Mouse (Mus musculus) lung, adult 2 months (tissue): Measurements from ENCODE around the gene Mrpl51. TPM values are rescaled to one million over a fixed set of nuclear protein-coding genes. Genes with fewer than 3 reads are reported as not detected.
A peak's percentile ranks its signal among the peaks of the same experiment; 100 is the strongest.

Experiments used
- DNase-seq: peaks from one replicate; pipeline ENCODE4 v3.0.0; 2022
- H3K4me1 ChIP-seq: fragments of 200-500 bp; 2 replicates; pipeline ENCODE4 v1.6.1; 2011; ENCODE audit warnings: low read length; ENCODE audit not compliant: control insufficient read depth, insufficient read depth
- H3K4me3 ChIP-seq: fragments of 200-500 bp; replicated peaks from 2 replicates; pipeline ENCODE3; 2011; ENCODE audit warnings: low read depth, mild to moderate bottlenecking, control low read depth, low read length; ENCODE audit errors: extremely low read depth
- CTCF ChIP-seq: fragments of 200-500 bp; IDR thresholded peaks from 2 replicates; pipeline ENCODE4 v1.5.1; 2011; ENCODE audit warnings: mild to moderate bottlenecking, low read length, control low read depth; ENCODE audit not compliant: insufficient read depth
- POLR2A ChIP-seq: fragments of 200-500 bp; IDR thresholded peaks from 2 replicates; pipeline ENCODE4 v1.6.1; 2011; ENCODE audit warnings: low read depth, mild to moderate bottlenecking, control low read depth, low read length, borderline replicate concordance; ENCODE audit errors: extremely low read depth
- WGBS: fragments of 180-500 bp; shearing (Covaris S2); methylation state at CpG from one replicate; pipeline ENCODE4 v1.1.7; 2018; 5-methylcytosine and 5-hydroxymethylcytosine counted together
- polyA plus RNA-seq: library from polyadenylated mRNA; depleted of rRNA; stranded (reverse); fragments of >200 nt; gene quantifications from 2 replicates; pipeline ENCODE4 v1.2.3, GENCODE M21; 2012

The Mrpl51 gene
- polyA plus RNA-seq, 1 experiment, result 39.4 TPM

DNA sequence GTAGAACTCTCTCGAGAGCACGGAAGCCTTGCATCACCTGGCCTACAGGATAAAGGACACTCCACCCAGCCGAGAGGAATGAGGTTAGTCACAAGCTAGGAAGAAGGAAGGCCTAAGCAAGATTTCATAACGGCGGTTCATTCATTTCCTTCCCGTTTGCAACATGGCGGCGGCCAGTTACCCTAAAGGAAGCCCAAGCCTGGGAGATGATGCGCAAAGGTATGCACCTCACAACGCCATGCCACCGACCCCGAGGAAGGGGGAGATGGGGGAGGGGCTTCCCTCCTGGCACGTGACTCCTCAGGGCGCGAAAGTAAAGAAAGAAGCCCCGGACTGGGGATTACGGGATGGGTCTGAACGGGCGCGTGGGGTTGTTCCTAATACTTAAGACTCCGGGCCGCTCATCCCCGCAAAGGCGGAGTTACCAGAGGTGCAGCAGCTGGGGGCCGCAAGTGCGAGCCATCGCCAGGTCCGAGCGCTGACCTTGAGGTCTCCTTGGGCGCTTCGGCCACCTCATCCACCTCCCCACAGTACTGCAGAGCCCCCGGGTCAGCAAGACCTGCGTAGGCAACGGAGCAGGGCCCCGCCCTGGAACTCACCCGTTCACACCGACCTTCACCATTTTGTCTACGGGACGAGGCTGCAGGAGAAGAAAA is 26.8 kb upstream of the Mrpl51 start:
- Histone ChIP-seq H3K4me3 (peak overlapping the region; percentile 85), H3K4me1 (peaks cover 9% of the 10 kb centered on the region)
- TF ChIP-seq POLR2A (no peak), CTCF (no peak)
- DNase-seq, result peak; percentile 68
- WGBS, result under 1% methylated on average over 39 of the region's 39 CpGs

DNA sequence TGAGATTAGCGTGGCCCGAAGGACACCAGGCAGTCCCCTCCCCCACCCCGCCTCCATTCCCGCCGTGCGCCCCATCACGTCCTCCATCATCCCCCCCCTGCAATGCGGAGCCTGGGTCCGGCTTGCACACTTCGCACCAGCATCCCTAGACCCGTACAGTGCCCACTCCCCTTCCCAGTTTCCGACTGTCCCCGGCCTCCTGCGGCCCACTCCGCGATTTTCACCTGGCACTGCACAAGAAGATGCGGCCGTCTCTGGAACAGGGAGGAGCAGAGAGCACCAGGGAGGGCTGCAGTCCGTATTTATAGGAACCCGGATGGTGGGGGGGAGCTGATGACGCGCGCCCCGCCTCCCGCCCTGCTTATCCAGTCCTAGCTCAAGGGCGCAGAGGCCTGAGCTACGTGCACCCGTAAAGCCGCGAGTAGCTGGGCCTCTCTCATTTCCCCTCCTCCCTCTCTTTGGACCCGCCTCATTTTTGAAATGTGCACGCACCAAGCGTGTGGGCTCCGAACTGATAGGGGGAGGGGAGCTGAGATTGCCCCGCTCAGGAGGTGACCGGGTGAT is 26.2 kb upstream of the Mrpl51 start:
- H3K4me1 ChIP-seq, result peaks cover 9% of the 10 kb centered on the region
- H3K4me3 ChIP-seq, result peak overlapping the region; percentile 85
- WGBS, result 2% methylated on average over 36 of the region's 36 CpGs
- peak; percentile 97 for DNase-seq
- no peak for TF ChIP-seq CTCF
- peak; percentile 99 for TF ChIP-seq POLR2A

DNA sequence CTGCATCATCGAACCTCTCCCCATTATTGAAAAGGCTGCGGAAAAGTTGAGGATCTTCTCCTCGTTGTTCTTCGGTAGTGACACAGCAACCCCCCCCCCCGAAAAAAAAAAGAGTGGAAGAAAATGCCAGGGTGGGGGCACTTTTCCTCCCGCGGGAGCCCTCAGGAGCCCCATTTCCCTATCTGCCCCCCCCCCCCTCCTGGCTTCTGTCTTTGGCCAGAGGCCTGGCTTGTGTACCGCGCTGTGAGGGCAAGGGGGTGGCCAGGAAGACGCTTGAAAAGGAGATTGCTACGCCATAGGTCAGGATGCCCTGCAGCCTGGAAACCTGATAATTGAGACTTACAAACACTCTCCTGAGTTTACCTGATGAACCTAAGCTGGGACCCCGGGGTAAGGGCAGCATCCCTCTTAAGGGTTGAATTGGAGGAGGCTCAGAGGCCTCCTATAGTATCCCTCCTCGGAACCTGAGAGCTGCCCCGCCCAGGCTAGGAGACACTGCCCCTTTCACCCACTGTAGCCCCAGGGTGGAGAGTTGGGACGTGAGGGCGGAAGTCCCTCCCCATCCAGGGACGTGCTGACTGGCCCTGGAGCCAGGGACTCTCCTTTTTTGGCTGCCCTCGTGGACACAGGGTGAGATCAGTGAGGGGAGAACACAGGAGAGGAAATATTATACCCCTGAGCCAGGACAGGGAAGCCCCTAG is 25.4 kb upstream of the Mrpl51 start, which contains the start of gene Gapdh:
Gene Gapdh (minus strand): TSS at position 417 of the 701 bp plus-strand sequence.
- DNase-seq, result peak; percentile 82
- peaks cover 9% of the 10 kb centered on the region for H3K4me1 ChIP-seq
- WGBS, result 1% methylated on average over 16 of the region's 18 CpGs
- H3K4me3 ChIP-seq, result peak within 1 kb of the TSS; percentile 85
- TF ChIP-seq POLR2A (peak; percentile 74; the same call in 1 of the 2 replicates), CTCF (no peak)

DNA sequence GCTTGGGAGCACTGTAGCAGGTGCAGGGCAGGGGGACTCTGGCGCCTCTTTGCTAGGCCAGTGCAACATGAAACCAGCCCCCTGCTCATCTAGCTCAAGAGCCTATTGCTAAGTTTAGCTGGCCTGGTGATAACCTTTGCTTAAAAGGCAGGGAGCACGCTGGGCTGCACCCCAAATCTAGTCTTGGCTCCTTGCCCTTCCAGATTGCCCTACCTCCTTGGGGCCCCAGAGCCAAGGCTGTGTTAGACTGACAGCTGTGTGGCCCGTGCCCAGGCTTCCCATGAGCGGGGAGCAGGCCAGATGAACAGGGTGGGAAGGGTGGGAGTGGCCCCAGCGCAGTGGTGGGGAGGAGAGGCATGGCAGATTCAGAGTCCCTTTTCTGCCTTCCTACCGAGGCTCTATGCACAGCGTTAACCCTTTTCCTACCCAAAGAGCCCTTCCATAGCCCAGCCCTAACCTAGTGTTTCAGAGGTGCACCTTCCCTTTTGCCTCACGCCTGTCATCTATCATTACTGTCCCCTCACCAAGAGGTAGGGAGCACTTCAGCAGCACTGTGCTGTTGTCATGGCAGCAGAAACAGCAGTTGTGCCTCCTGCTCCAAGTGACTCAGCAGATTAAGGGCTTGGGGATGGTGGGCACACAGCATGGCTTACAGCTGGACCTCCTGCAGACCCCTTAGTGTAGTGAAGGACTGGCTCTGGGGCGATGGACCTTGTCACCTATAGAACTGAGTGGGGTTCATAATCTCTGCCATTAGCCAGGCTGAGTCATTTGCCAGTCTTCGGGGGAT is 24.5 kb upstream of the Mrpl51 start:
- Histone ChIP-seq H3K4me3 (peak overlapping the region; percentile 62), H3K4me1 (peaks cover 9% of the 10 kb centered on the region)
- no peak for TF ChIP-seq POLR2A
- no peak for TF ChIP-seq CTCF
- WGBS, result 27% methylated on average over 10 of the region's 10 CpGs
- no peak for DNase-seq

DNA sequence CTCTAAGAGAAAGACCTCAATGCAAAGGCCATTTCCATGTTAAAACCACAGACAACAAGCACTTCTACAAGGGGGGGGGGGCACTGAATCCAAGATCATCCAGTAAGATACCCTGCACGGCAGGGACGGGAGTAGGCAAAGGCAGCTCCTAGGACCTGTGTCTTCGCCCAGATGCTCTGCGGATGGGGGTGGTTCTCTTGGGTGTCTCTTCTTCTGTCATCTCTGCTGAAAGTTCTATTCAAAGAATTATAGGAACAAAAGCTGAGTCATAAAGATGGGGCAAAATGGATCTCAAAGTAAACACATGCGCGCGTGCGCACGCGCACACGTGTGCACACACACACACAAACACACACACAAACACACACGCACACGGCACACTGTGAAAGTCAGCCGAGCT is 23.5 kb upstream of the Mrpl51 start:
- H3K4me3 ChIP-seq, result no peak overlapping the region

DNA sequence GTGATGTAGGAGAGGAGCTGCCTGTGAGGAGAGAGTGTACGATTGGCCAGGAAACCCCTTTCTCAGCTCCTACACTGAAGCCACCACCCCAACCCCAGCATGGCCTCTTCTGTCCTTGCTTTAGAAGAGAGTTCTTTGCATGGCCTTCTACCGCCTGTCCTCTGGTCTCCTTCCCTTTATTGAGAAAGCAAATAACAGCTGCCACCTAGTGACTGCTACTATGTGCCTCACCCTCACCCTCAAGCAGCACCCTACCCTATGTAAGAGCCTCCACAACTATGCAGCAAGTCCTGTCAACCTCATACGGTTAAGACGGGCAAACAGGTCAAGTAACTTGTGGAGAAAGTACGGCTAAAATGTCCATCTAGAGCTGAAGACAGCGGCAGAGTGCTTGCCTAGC is 21.4 kb upstream of the Mrpl51 start:
- no peaks in the 10 kb centered on the region for H3K4me1 ChIP-seq
- TF ChIP-seq CTCF, result no peak
- TF ChIP-seq POLR2A, result no peak
- DNase-seq, result no peak
- H3K4me3 ChIP-seq, result no peak overlapping the region
- WGBS, result 84% methylated on average over 6 of the region's 6 CpGs

More for the DNA sequence above, 23.5 kb upstream of the Mrpl51 start:
- no peak for TF ChIP-seq CTCF
- no peak for TF ChIP-seq POLR2A
- WGBS, result 93% methylated on average over 14 of the region's 14 CpGs
- no peak for DNase-seq
- H3K4me1 ChIP-seq, result peaks cover 9% of the 10 kb centered on the region

DNA sequence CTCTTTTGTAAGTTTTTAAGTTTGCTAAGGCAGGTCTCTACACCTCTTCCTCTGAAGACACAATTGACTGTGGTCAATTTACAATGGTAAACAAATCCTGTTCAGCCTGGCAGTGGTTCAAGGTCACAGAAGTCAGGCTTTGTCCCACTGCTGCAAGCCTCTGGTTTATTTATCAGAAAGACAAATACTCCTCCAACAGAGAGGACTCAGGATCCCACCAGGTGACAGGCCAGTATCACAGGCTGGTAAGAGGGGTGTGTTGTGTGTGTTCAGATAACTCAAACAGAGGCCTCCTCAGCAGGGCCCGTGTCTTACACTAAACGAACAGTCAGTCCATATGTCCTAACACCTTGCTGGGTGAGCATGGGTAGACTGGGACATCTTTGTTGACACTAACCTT is 19.1 kb upstream of the Mrpl51 start:
- H3K4me3 ChIP-seq, result no peak overlapping the region
- DNase-seq, result no peak
- 42% methylated on average over 2 of the region's 2 CpGs for WGBS
- no peak for TF ChIP-seq CTCF
- TF ChIP-seq POLR2A, result no peak
- no peaks in the 10 kb centered on the region for H3K4me1 ChIP-seq

DNA sequence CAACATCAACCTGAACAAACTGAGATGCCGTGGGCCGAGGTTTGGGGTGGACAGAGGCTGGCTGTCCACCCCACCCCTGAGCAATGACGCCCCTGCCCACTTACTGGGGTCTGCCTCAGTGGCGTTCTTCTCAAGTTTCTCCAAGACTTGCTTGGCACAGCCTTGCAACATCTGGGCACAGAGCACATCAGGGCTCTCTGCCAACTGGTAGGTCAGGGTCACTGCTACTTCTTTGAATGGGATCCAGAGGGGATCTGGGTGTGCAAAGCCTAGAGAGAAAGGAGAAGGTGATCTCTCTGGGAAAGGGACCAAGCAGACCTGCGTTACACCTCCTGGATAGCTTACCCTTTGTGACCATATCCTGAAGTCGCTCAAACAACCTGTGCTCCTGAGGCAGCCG is 18.3 kb upstream of the Mrpl51 start:
- DNase-seq, result no peak
- WGBS, result 85% methylated on average over 7 of the region's 7 CpGs

DNA sequence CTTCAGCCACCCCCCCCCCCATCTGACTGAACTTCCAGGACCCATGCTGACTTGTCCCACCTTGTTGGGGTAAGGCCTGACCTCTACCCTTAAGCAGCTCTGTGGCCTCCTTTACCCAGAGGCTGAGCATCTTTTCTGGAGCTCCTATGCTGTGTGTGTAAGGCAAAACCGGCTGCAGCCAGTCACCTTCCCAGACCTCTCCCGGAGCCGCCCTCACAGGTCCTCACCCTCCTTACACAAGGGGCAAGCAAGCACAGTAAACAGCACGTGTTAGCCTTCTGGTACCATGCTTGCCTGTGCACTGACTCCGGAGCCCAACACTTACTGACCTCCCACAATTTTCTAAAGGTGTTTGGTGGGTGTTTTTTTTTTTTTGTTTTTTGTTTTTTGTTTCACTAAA is 16.1 kb upstream of the Mrpl51 start:
- Histone ChIP-seq H3K4me1 (no peaks in the 10 kb centered on the region), H3K4me3 (no peak overlapping the region)
- 88% methylated on average over 5 of the region's 5 CpGs for WGBS
- DNase-seq, result no peak
- TF ChIP-seq CTCF (no peak), POLR2A (no peak)

More for the DNA sequence above, 18.3 kb upstream of the Mrpl51 start:
- TF ChIP-seq POLR2A (no peak), CTCF (no peak)
- Histone ChIP-seq H3K4me1 (no peaks in the 10 kb centered on the region), H3K4me3 (no peak overlapping the region)

DNA sequence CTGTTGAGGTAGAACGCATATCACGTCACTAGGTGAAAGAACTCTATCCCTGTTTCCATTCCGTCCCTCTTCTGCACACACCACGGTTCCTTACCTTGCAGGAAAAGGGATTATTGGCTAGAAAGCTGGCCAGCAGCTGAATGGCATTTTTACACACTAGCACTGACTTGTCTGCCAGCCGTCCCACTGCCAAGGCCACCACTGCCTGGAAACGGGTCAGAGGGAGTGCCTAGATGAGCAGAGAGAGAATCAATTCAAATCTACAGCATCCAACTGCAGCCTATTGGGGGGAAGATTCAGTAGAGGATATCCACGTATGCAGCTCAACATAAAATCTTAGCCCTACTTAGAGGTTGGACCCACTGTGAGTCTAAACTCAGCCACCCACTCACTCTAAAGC is 12.0 kb upstream of the Mrpl51 start:
- DNase-seq, result no peak
- 91% methylated on average over 7 of the region's 7 CpGs for WGBS
- Histone ChIP-seq H3K4me1 (no peaks in the 10 kb centered on the region), H3K4me3 (no peak overlapping the region)
- TF ChIP-seq CTCF, result no peak
- TF ChIP-seq POLR2A, result no peak
